Mouse (Mus musculus) midbrain, embryonic 13.5 days (tissue): ENCODE data around the gene Zfp248. TPM values are rescaled to one million over a fixed set of nuclear protein-coding genes. Genes with fewer than 3 reads are reported as not detected.

Source experiments
- ATAC-seq: fragments of 200-750 bp; cut with Nextera tagmentation; 2 replicates; pipeline ENCODE4 v1.8.0; 2017; ENCODE audit warnings: mild to moderate bottlenecking, moderate TSS enrichment, moderate library complexity
- H3K27ac ChIP-seq: fragments of 300-500 bp; sonication (generic); 2 replicates; pipeline ENCODE4 v1.5.1; 2015; ENCODE audit warnings: inconsistent platforms, mild to moderate bottlenecking, moderate library complexity
- H3K27me3 ChIP-seq: fragments of 300-500 bp; sonication (generic); 2 replicates; pipeline ENCODE4 v1.6.1; 2015; ENCODE audit warnings: mild to moderate bottlenecking, inconsistent platforms
- H3K36me3 ChIP-seq: fragments of 300-500 bp; sonication (generic); 2 replicates; pipeline ENCODE4 v1.6.1; 2015; ENCODE audit warnings: mild to moderate bottlenecking, inconsistent platforms
- H3K4me1 ChIP-seq: fragments of 300-500 bp; sonication (generic); replicated peaks from 2 replicates; pipeline ENCODE4 v1.6.1; 2015; ENCODE audit warnings: inconsistent platforms
- H3K4me2 ChIP-seq: fragments of 300-500 bp; sonication (generic); replicated peaks from 2 replicates; pipeline ENCODE4 v1.6.1; 2015; ENCODE audit warnings: moderate library complexity, mild to moderate bottlenecking, inconsistent platforms
- H3K4me3 ChIP-seq: fragments of 300-500 bp; sonication (generic); replicated peaks from 2 replicates; pipeline ENCODE4 v1.5.1; 2015; ENCODE audit warnings: mild to moderate bottlenecking, inconsistent platforms
- H3K9ac ChIP-seq: fragments of 300-500 bp; sonication (generic); replicated peaks from 2 replicates; pipeline ENCODE4 v1.6.1; 2015; ENCODE audit warnings: mild to moderate bottlenecking, inconsistent platforms
- H3K9me3 ChIP-seq: fragments of 300-500 bp; sonication (generic); 2 replicates; pipeline ENCODE4 v1.6.1; 2016; ENCODE audit warnings: mild to moderate bottlenecking, inconsistent platforms
- WGBS: fragments of 180-500 bp; shearing (Covaris S2); methylation state at CpG from one replicate; pipeline ENCODE4 v1.1.7; 2015; 5-methylcytosine and 5-hydroxymethylcytosine counted together
- polyA plus RNA-seq: library from polyadenylated mRNA; unstranded; fragments of >200 nt; fragmentation: Nextera tagmentation; extraction: Ambion mirVana; gene quantifications from 2 replicates; pipeline ENCODE4 v1.2.1, GENCODE M21; 2015

The Zfp248 gene
- polyA plus RNA-seq, 1 experiment from 2014 or later, result 14.8 TPM

DNA sequence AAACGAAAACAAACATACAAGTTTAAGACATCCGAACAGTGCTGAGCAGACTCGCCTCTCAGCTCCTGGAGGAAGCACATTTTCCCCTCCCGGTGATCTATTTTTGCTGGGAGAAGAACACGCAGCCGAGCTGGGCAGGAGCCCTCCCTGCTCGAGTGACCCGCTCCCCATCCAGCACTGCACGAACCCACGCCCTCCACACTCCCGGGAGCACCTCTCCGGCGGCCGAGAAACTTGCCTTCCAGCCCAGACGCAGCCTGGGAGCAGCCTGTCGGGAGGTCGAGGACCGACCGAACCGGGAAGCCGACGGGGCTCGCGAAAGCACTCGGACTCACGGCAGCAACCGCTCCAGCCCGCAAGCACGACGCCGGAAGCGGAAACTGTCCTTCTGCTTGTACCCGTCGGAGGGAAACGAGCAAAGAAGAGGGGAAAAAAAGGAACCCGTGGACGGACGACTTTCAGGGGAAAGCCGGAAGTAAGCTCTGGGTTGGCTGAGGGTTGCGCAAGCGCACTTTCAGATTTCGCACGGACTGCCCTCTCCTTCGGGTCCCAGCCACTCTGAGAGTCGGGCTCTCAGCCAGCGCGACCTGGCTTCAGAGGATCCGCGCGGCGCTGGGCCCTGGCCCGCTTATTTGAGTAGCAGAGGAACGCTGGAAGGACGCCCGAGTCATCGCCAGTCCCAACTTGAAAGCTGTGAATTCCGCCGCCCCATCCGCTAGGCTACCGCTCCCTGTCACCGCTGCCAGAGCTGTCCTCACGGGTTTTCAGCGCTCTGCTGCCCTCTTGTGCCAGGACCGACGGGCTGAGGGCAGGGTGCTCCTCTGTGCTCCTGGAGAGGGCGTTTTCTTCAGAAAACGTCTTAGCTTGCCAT, 36.0 kb downstream of the Zfp248 start, which contains the start of gene Bms1:
Gene Bms1, minus strand, starts transcription at position 425 of the 871 bp plus-strand sequence.
- H3K9me3 ChIP-seq, result no peaks in the 10 kb centered on the region
- peaks cover 27% of the 10 kb centered on the region for H3K36me3 ChIP-seq
- H3K27ac ChIP-seq, result peak within 1 kb of the TSS; percentile 90
- H3K9ac ChIP-seq, result peak within 1 kb of the TSS; percentile 88
- peak within 1 kb of the TSS; percentile 96 for H3K4me3 ChIP-seq
- H3K4me1 ChIP-seq, result peaks cover 15% of the 10 kb centered on the region
- peak; percentile 98 for ATAC-seq
- peak within 1 kb of the TSS; percentile 63 for H3K4me2 ChIP-seq
- H3K27me3 ChIP-seq, result no peaks in the 10 kb centered on the region
- WGBS, result under 1% methylated on average over 67 of the region's 67 CpGs

DNA sequence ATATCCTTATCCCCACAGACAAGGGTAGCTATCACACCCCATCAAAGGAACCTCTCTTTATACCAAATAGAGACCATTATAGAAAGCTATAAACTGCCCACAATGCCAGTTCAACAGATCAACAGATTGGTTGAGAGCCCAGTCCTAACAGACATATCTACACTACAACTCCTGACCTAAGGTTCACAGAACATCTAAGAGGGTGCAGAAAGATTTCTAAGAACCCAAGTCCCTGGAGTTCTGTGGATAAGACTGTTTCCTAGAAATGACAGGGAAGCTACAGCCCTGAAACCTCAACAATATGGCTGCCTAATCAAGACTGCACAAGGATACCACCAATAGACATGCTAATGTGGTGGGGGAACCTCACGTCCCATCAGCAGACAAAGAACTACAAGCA, 44.9 kb downstream of the Zfp248 start:
- WGBS, result 82% methylated on average over 1 of the region's 1 CpGs

DNA sequence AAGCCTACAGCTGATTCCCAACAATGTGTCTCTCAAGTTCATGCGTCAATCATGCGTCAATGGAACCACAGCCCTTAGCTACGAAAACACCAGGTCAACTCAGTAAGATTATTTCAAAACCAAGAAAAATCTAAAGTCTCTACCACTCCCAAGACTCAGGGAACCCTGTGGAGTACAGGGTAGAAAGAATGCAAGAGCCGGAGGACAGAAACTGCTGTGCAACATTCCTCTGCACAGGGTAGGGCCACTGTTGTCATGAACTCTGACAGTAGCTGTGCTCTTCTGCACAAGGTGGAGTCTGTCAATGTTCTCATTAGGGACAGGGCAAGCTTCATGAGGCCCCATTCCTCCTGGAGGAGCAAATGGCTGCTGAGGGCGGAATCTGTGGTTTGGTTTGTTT, 46.8 kb downstream of the Zfp248 start:
- ATAC-seq, result no peak
- Histone ChIP-seq H3K4me1 (no peaks in the 10 kb centered on the region), H3K9me3 (no peaks in the 10 kb centered on the region), H3K9ac (no peak overlapping the region), H3K4me3 (no peak overlapping the region), H3K27ac (no peak overlapping the region), H3K27me3 (no peaks in the 10 kb centered on the region), H3K36me3 (peaks cover 84% of the 10 kb centered on the region), H3K4me2 (no peak overlapping the region)
- WGBS, result 93% methylated on average over 5 of the region's 5 CpGs

More for the DNA sequence above, 44.9 kb downstream of the Zfp248 start:
- no peak for ATAC-seq
- Histone ChIP-seq H3K4me1 (no peaks in the 10 kb centered on the region), H3K36me3 (peaks cover 82% of the 10 kb centered on the region), H3K9me3 (no peaks in the 10 kb centered on the region), H3K9ac (no peak overlapping the region), H3K27ac (no peak overlapping the region), H3K4me2 (no peak overlapping the region), H3K27me3 (no peaks in the 10 kb centered on the region), H3K4me3 (no peak overlapping the region)

DNA sequence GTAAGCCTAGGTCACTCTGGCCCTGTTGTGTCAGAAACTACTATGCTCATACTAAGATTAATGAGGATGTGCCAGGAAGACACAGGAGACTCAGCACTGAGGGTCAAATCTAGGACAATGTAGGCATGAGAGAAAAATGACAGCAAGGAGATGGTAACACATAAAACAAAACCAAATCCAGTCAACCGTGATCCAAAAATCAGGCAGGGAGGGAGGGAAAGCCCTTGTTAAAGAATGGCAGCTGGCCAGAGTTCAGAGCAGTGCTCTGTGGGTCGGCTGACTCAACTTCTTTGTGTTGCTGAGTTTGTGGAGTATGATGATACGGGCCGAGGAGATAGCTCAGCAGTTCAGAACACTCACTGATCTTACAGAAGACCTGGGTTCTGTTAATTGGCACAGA, 48.9 kb downstream of the Zfp248 start:
- peaks cover 80% of the 10 kb centered on the region for H3K36me3 ChIP-seq
- no peaks in the 10 kb centered on the region for H3K4me1 ChIP-seq

DNA sequence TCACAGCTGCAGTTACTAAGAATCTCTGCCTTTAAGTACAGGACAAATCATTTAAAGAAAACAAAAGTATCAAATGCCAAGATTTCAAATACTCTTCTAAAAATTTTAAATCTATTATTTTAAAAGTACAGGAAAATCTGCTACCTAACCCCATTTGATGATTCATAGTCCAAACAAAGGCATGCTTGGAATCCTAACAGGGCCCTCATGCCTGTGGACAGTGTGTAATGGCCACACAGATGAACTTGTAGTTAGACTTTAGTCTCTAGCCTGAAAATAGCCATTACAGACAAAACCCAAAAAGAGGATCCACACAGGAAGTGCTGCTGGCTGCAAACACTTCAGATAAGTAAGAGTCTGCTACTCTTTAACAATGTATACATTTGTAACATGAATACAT, 64.6 kb downstream of the Zfp248 start:
- Histone ChIP-seq H3K27me3 (no peaks in the 10 kb centered on the region), H3K4me2 (no peak overlapping the region), H3K27ac (no peak overlapping the region), H3K36me3 (peaks cover 72% of the 10 kb centered on the region), H3K4me3 (no peak overlapping the region), H3K9ac (no peak overlapping the region), H3K4me1 (no peaks in the 10 kb centered on the region), H3K9me3 (no peaks in the 10 kb centered on the region)
- ATAC-seq, result no peak

More for the DNA sequence above, 48.9 kb downstream of the Zfp248 start:
- H3K9me3 ChIP-seq, result no peaks in the 10 kb centered on the region
- no peaks in the 10 kb centered on the region for H3K27me3 ChIP-seq
- 85% methylated on average over 4 of the region's 4 CpGs for WGBS
- no peak overlapping the region for H3K9ac ChIP-seq
- ATAC-seq, result no peak
- H3K27ac ChIP-seq, result no peak overlapping the region
- H3K4me3 ChIP-seq, result no peak overlapping the region
- no peak overlapping the region for H3K4me2 ChIP-seq

DNA sequence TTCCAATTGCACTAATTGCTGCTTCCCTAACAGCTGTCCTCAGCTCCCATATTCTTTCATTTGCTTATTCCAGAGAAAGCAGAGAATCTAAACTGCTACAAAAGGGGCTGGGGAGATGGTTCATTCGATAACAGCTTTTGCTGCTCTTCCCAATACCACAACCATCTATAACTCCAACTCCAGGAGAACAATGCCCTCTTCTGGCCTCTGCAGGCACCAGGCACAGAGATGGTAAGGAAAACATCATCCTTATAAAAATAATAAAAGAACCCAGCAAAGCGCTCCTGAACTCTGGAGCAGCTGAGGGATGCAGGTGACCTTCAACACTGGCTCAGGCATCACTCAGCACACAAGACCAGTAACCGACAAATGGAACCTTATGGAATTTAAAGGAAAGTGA, 69.4 kb downstream of the Zfp248 start:
- peaks cover 56% of the 10 kb centered on the region for H3K36me3 ChIP-seq
- H3K4me1 ChIP-seq, result no peaks in the 10 kb centered on the region
- H3K4me3 ChIP-seq, result no peak overlapping the region
- H3K9ac ChIP-seq, result no peak overlapping the region
- whole genome bisulfite sequencing, result 93% methylated on average over 3 of the region's 3 CpGs
- no peaks in the 10 kb centered on the region for H3K27me3 ChIP-seq
- ATAC-seq, result no peak
- no peak overlapping the region for H3K4me2 ChIP-seq
- H3K27ac ChIP-seq, result no peak overlapping the region
- H3K9me3 ChIP-seq, result no peaks in the 10 kb centered on the region

DNA sequence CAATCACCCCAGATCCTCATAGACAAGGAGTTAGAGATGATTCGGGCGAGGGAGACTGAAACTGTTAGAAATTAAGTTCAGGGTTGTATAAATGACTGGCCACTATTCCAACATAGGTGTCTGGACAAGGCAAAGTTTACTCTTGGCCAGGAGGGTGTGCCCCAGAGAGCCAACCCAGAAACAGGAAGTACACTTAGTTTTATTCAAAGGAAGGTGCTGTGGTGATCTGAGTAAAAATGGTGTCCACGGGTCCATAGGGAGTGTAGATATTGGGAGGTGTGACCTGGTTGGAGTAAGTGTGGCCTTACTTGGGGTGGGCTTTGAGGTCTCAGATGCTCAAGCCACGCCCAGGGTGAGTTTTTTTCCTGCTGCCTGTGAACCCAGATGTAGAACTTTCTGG, 74.1 kb downstream of the Zfp248 start:
- ATAC-seq, result no peak
- Histone ChIP-seq H3K4me2 (no peak overlapping the region), H3K4me1 (peaks cover 8% of the 10 kb centered on the region), H3K9me3 (no peaks in the 10 kb centered on the region), H3K9ac (no peak overlapping the region), H3K36me3 (peaks cover 29% of the 10 kb centered on the region), H3K27me3 (no peaks in the 10 kb centered on the region), H3K27ac (no peak overlapping the region), H3K4me3 (no peak overlapping the region)
- 88% methylated on average over 4 of the region's 4 CpGs for WGBS

DNA sequence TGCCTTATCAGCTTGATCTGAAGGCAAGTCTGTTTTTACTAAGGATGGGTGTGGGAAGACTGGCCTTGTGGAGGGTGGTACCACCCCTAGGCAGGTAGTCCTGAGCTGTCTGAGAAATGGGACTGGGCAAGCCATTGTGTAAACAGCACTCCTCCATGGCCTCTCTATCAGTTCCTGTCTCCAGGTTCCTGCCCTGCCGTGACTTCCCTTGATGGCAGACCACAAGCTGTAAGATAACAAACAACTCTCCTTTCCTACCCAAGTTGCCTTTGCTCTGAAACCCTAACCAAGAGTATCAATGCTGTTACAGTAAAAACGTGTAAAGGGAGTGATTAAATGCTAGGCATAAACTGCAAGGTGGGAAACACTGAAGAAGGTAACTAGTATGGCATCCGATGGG, 74.7 kb downstream of the Zfp248 start:
- no peak for ATAC-seq
- Histone ChIP-seq H3K36me3 (peaks cover 29% of the 10 kb centered on the region), H3K4me1 (peaks cover 8% of the 10 kb centered on the region)

DNA sequence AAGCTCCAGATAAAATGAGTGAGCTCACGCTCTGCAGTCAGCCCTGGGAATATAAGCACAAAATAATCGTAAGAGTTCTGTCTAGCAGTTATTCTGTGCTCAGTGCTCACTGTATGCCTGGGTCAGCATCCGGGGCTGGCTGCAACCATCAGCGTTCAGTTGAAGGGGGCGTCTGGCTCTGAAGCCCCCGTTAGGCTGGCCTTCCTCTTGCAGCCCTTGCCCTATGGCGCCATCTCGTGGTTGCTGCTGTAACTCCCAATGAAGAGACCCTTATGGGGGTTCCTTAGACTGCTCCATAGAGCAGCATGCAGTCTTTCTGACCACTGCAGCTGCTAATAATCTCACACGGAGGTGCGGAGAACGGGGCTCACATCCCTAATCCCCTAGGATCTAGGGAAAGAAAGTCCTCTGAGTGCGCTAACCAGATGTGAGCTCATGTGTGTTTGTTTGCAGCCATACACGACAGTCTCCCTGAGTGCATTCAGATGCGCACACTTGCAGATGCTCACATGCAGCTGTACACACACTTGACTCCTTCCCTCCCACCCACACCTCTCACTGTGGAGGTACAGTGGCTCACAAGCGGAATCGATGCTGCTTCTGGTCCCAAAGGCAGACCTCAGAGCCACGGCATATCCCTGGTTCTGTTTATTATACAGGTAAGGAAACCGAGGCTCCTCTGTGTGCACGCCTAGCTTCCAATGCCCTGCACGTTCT, 75.7 kb downstream of the Zfp248 start:
- peaks cover 27% of the 10 kb centered on the region for H3K36me3 ChIP-seq
- H3K9ac ChIP-seq, result no peak overlapping the region
- 32% methylated on average over 20 of the region's 20 CpGs for WGBS
- no peaks in the 10 kb centered on the region for H3K9me3 ChIP-seq
- no peak overlapping the region for H3K27ac ChIP-seq
- H3K4me1 ChIP-seq, result peaks cover 8% of the 10 kb centered on the region
- peak overlapping the region; percentile 31 for H3K4me2 ChIP-seq
- H3K27me3 ChIP-seq, result no peaks in the 10 kb centered on the region
- H3K4me3 ChIP-seq, result no peak overlapping the region
- peak; percentile 94 for ATAC-seq

More for the DNA sequence above, 74.7 kb downstream of the Zfp248 start:
- Histone ChIP-seq H3K9me3 (no peaks in the 10 kb centered on the region), H3K4me2 (no peak overlapping the region), H3K9ac (no peak overlapping the region), H3K4me3 (no peak overlapping the region), H3K27me3 (no peaks in the 10 kb centered on the region), H3K27ac (no peak overlapping the region)
- 65% methylated on average over 3 of the region's 3 CpGs for WGBS

DNA sequence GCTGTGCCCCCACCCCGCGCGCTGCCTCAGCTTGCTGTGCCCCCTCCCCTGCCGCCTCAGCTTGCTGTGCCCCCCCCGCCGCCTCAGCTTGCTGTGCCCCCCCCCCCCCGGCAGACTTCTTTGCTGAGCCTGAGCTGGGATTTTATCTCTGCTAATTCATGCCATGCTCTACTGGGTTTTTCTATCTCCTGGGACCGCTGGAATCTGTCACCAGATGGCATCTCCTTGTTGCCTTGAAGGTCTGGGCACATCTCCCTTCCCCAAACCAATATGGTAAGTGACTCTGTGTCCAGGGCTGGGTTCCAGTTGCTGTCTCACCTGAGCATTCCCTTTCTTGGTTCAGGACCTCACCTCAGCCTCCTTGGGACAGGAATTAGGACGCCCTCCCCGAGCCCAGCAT, 77.7 kb downstream of the Zfp248 start:
- Histone ChIP-seq H3K27me3 (no peaks in the 10 kb centered on the region), H3K9me3 (no peaks in the 10 kb centered on the region), H3K27ac (no peak overlapping the region), H3K4me2 (no peak overlapping the region), H3K9ac (no peak overlapping the region), H3K4me3 (no peak overlapping the region), H3K4me1 (peaks cover 8% of the 10 kb centered on the region), H3K36me3 (peaks cover 8% of the 10 kb centered on the region; the same call in 1 of the 2 replicates)
- WGBS, result 51% methylated on average over 8 of the region's 10 CpGs
- ATAC-seq, result no peak
